Mouse (Mus musculus) testis, adult 2 months (tissue): ENCODE data around the gene Rap1gap2.

Experiments
- CTCF ChIP-seq: fragments of 200-500 bp; IDR thresholded peaks from 2 replicates; pipeline ENCODE4 v1.5.1; 2012; ENCODE audit warnings: low read depth, mild to moderate bottlenecking, inconsistent platforms, low read length, moderate library complexity; ENCODE audit not compliant: control insufficient read depth, insufficient read depth, insufficient replicate concordance
- POLR2A ChIP-seq: fragments of 200-500 bp; IDR thresholded peaks from 2 replicates; pipeline ENCODE4 v1.6.1; 2012; ENCODE audit warnings: low read depth, mild to moderate bottlenecking, inconsistent platforms, low read length, moderate library complexity; ENCODE audit not compliant: control insufficient read depth

GRCm38 (mm10) chr11:74527555-74527954 is 83.2 kb downstream of the Rap1gap2 start:
- TF ChIP-seq POLR2A: no peak
- no peak for TF ChIP-seq CTCF
